Mouse (Mus musculus) CD8-positive naive resting alpha-beta T cell, adult 57 days (primary cell): ENCODE results near the gene Ldb2. TPM values are rescaled to one million over a fixed set of nuclear protein-coding genes. Genes with fewer than 3 reads are reported as not detected.

ENCODE experiments used
- total RNA-seq: library from RNA; stranded (reverse); gene quantifications from one replicate; pipeline ENCODE4 v1.2.4, GENCODE M21; 2023

The Ldb2 gene
- total RNA-seq = not detected

GRCm38 (mm10) chr5:44799053-44799860, at the start of gene Ldb2:
Gene Ldb2, minus strand, starts transcription at chr5:44799680.

